Mouse (Mus musculus) bone marrow, adult 2 months (tissue): Measurements from ENCODE around the gene Sart3. TPM values are rescaled to one million over a fixed set of nuclear protein-coding genes. Genes with fewer than 3 reads are reported as not detected.

Experiments used
- H3K27ac ChIP-seq: fragments of 200-500 bp; 2 replicates; pipeline ENCODE4 v1.5.1; 2012; ENCODE audit warnings: low read depth, mild to moderate bottlenecking, control low read depth, inconsistent platforms, low read length; ENCODE audit not compliant: control insufficient read depth, poor library complexity, insufficient read depth
- H3K4me1 ChIP-seq: fragments of 200-500 bp; 2 replicates; pipeline ENCODE4 v1.6.1; 2011; ENCODE audit warnings: low read length; ENCODE audit not compliant: control insufficient read depth, insufficient read depth
- H3K4me3 ChIP-seq: fragments of 200-500 bp; replicated peaks from 2 replicates; pipeline ENCODE3; 2011; ENCODE audit warnings: mild to moderate bottlenecking, low read depth, low read length, control low read depth; ENCODE audit not compliant: control insufficient read depth
- CTCF ChIP-seq: fragments of 200-500 bp; IDR thresholded peaks from 2 replicates; pipeline ENCODE4 v1.5.1; 2011; ENCODE audit warnings: low read length, control low read depth; ENCODE audit not compliant: control insufficient read depth, insufficient read depth
- POLR2A ChIP-seq: fragments of 200-500 bp; IDR thresholded peaks from 2 replicates; pipeline ENCODE4 v1.6.1; 2011; ENCODE audit warnings: low read depth, mild to moderate bottlenecking, control low read depth, low read length, borderline replicate concordance; ENCODE audit not compliant: control insufficient read depth
- WGBS: fragments of 180-500 bp; shearing (Covaris S2); methylation state at CpG from one replicate; pipeline ENCODE4 v1.1.7; 2018; 5-methylcytosine and 5-hydroxymethylcytosine counted together
- polyA plus RNA-seq: library from polyadenylated mRNA; stranded (reverse); fragments of >200 nt; gene quantifications from 2 replicates; pipeline ENCODE4 v1.2.4, GENCODE M21; 2011; ENCODE audit warnings: low replicate concordance; ENCODE audit not compliant: missing spikeins, insufficient read depth, insufficient read length

The Sart3 gene
- polyA plus RNA-seq, 1 experiment: 57.4 TPM

GRCm38 (mm10) chr5:113765641-113766526 lies 6.4 kb downstream of the Sart3 start:
- Histone ChIP-seq H3K4me1 (no peaks in the 10 kb centered on the region; the same call in 1 of the 2 replicates), H3K4me3 (no peak overlapping the region), H3K27ac (peak overlapping the region; percentile 26; the same call in 1 of the 2 replicates)
- WGBS: 64% methylated on average over 13 of the region's 13 CpGs
- TF ChIP-seq CTCF: no peak
- TF ChIP-seq POLR2A: no peak

GRCm38 (mm10) chr5:113764426-113764825 lies 7.9 kb downstream of the Sart3 start:
- no peak overlapping the region for H3K27ac ChIP-seq
- H3K4me3 ChIP-seq: no peak overlapping the region
- H3K4me1 ChIP-seq: no peaks in the 10 kb centered on the region; the same call in 1 of the 2 replicates
- TF ChIP-seq POLR2A (no peak), CTCF (no peak)
- 83% methylated on average over 7 of the region's 7 CpGs for WGBS

- no peak for TF ChIP-seq CTCF
- TF ChIP-seq POLR2A: no peak
- Histone ChIP-seq H3K27ac (no peak overlapping the region), H3K4me3 (no peak overlapping the region), H3K4me1 (no peaks in the 10 kb centered on the region; the same call in 1 of the 2 replicates)
- WGBS: 64% methylated on average over 2 of the region's 2 CpGs
These were observed 10.7 kb downstream of the Sart3 start for GRCm38 (mm10) chr5:113761585-113761984.

GRCm38 (mm10) chr5:113755347-113756030 lies 16.8 kb downstream of the Sart3 start:
- H3K27ac ChIP-seq: no peak overlapping the region
- 88% methylated on average over 15 of the region's 15 CpGs for WGBS
- H3K4me3 ChIP-seq: no peak overlapping the region
- H3K4me1 ChIP-seq: no peaks in the 10 kb centered on the region
- TF ChIP-seq CTCF (no peak), POLR2A (no peak)

- WGBS: 80% methylated on average over 9 of the region's 9 CpGs
- H3K27ac ChIP-seq: no peak overlapping the region
- H3K4me1 ChIP-seq: no peaks in the 10 kb centered on the region
- H3K4me3 ChIP-seq: no peak overlapping the region
- TF ChIP-seq POLR2A (no peak), CTCF (no peak)
These were observed 20.7 kb downstream of the Sart3 start for GRCm38 (mm10) chr5:113751521-113752157.

- Histone ChIP-seq H3K4me1 (no peaks in the 10 kb centered on the region), H3K4me3 (no peak overlapping the region), H3K27ac (no peak overlapping the region)
- TF ChIP-seq CTCF (no peak), POLR2A (no peak)
- WGBS: 91% methylated on average over 13 of the region's 13 CpGs
These were observed 23.6 kb downstream of the Sart3 start for GRCm38 (mm10) chr5:113748556-113749331.

GRCm38 (mm10) chr5:113747629-113748028 lies 24.7 kb downstream of the Sart3 start:
- Histone ChIP-seq H3K4me1 (no peaks in the 10 kb centered on the region), H3K27ac (no peak overlapping the region), H3K4me3 (no peak overlapping the region)
- TF ChIP-seq POLR2A (no peak), CTCF (peak; percentile 24; the same call in 1 of the 2 replicates)
- 97% methylated on average over 5 of the region's 5 CpGs for WGBS
